Comparison of ENCODE assay signal across 11 mouse cellular contexts in genomic region chr2:157068701-157069354, GRCm38 (mm10). TPM values are rescaled to one million over a fixed set of nuclear protein-coding genes. Genes with fewer than 3 reads are reported as not detected.
A peak's percentile ranks its signal among the peaks of the same experiment; 100 is the strongest.
DNase-seq lines count a peak whose midpoint lies in the region; ATAC-seq and TF ChIP-seq lines count a peak whose summit lies in the region.
"Had no signal": no experiment of that assay in that cellular context is flagged by ENCODE, and none has a peak within 500 bp of the region (broad histone marks: within the 10 kb centered on the region; RNA-seq: fewer than 3 reads in every experiment).

No protein-coding gene starts in this region.

- WGBS in kidney, postnatal 0 days = 54% methylated on average over 14 of the region's 14 CpGs
- 43% methylated on average over 14 of the region's 14 CpGs for WGBS in forebrain, postnatal 0 days
- WGBS in midbrain, embryonic 15.5 days = 48% methylated on average over 14 of the region's 14 CpGs

- no peaks in the 10 kb centered on the region for H3K36me3 ChIP-seq in kidney, postnatal 0 days (ENCODE audit: insufficient read depth, low read length)
- peaks cover 16% of the 10 kb centered on the region; the same call in 1 of the 2 replicates for H3K36me3 ChIP-seq in forebrain, postnatal 0 days (ENCODE audit: insufficient read depth)
- no peaks in the 10 kb centered on the region for H3K36me3 ChIP-seq in midbrain, embryonic 15.5 days (replicated peaks)

- no peaks in the 10 kb centered on the region for H3K27me3 ChIP-seq in kidney, postnatal 0 days (ENCODE audit: insufficient read depth, low read length)
- no peaks in the 10 kb centered on the region for H3K27me3 ChIP-seq in forebrain, postnatal 0 days (ENCODE audit: insufficient read depth, low read length)
- H3K27me3 ChIP-seq in midbrain, embryonic 15.5 days (replicated peaks) = no peaks in the 10 kb centered on the region
- H3K27me3 ChIP-seq: megakaryocyte, embryonic 14.5 days had no signal

- 0 out of 2 replicates have a peak overlapping the region, but pooled peaks have one; percentile 23 for H3K9ac ChIP-seq in kidney, postnatal 0 days (ENCODE audit: low read depth, low read length)
- H3K9ac ChIP-seq in forebrain, postnatal 0 days = no peak overlapping the region
- no peak overlapping the region for H3K9ac ChIP-seq in midbrain, embryonic 15.5 days

- no peak for TF ChIP-seq CTCF in kidney, postnatal 0 days (IDR thresholded peaks at IDR 0.05; ENCODE audit: low read depth)
- no peak for TF ChIP-seq CTCF in forebrain, postnatal 0 days (IDR thresholded peaks at IDR 0.05; ENCODE audit: low read depth)

- ATAC-seq in kidney, postnatal 0 days (replicated peaks; ENCODE audit: low FRiP score, low read depth) = no peak
- peak; percentile 0; the same call in 1 of the 2 replicates for ATAC-seq in forebrain, postnatal 0 days
- ATAC-seq in midbrain, embryonic 15.5 days (replicated peaks) = no peak

- no peaks in the 10 kb centered on the region for H3K9me3 ChIP-seq in kidney, postnatal 0 days (replicated peaks; ENCODE audit: low read length)
- no peaks in the 10 kb centered on the region for H3K9me3 ChIP-seq in forebrain, postnatal 0 days (ENCODE audit: low read length)
- H3K9me3 ChIP-seq in midbrain, embryonic 15.5 days = no peaks in the 10 kb centered on the region
- H3K9me3 ChIP-seq: megakaryocyte, embryonic 14.5 days had no signal

- H3K27ac ChIP-seq in kidney, postnatal 0 days = peak overlapping the region; percentile 68; the same call in 1 of the 2 replicates
- H3K27ac ChIP-seq in forebrain, postnatal 0 days (ENCODE audit: low read depth, low read length) = peak overlapping the region; percentile 62; the same call in 1 of the 2 replicates
- peak overlapping the region; percentile 63 for H3K27ac ChIP-seq in midbrain, embryonic 15.5 days

- no peak for DNase-seq in kidney, postnatal 0 days (ENCODE audit: low spot score)
- DNase-seq in kidney, adult 11 months = no peak
- peak; percentile 75 to 79 for DNase-seq in cerebellum, postnatal 10 days
- no peak for DNase-seq in forebrain, postnatal 0 days
- no peak for DNase-seq in Muller cell, postnatal 12 days (ENCODE audit: inconsistent ontology term)
- no peak for DNase-seq in right cerebral cortex, postnatal 25 days
- no peak for DNase-seq in right cerebral cortex, adult 18-20 months
- DNase-seq: thymus, postnatal 25 days had no signal

- no peak overlapping the region for H3K4me2 ChIP-seq in kidney, postnatal 0 days (ENCODE audit: low read length)
- no peak overlapping the region for H3K4me2 ChIP-seq in forebrain, postnatal 0 days (ENCODE audit: low read depth)
- H3K4me2 ChIP-seq in midbrain, embryonic 15.5 days = peak overlapping the region; percentile 15; the same call in 1 of the 2 replicates

- peaks cover 40% of the 10 kb centered on the region for H3K4me1 ChIP-seq in kidney, postnatal 0 days (replicated peaks; ENCODE audit: insufficient read depth, low read length)
- H3K4me1 ChIP-seq in forebrain, postnatal 0 days (ENCODE audit: insufficient read depth) = peaks cover 36% of the 10 kb centered on the region
- peaks cover 91% of the 10 kb centered on the region for H3K4me1 ChIP-seq in midbrain, embryonic 15.5 days

- no peak overlapping the region for H3K4me3 ChIP-seq in kidney, postnatal 0 days (replicated peaks; ENCODE audit: low read depth, low read length)
- H3K4me3 ChIP-seq in forebrain, postnatal 0 days (ENCODE audit: low read depth, low read length) = no peak overlapping the region
- H3K4me3 ChIP-seq in midbrain, embryonic 15.5 days = no peak overlapping the region

RNA-seq across cellular contexts. Expression of gene Soga1, which starts 10.2 kb away (rescaled TPM):
- 1.3 and 1.8 TPM in 2 replicates for polyA plus RNA-seq in kidney, postnatal 0 days (2015; fragmentation: Nextera tagmentation; extraction: Ambion mirVana)
- total RNA-seq in forebrain, postnatal 0 days (2014; rRNA removed) = 80.5 and 93.7 TPM in 2 replicates
- 3.1 and 3.9 TPM in 2 replicates for polyA plus RNA-seq in forebrain, postnatal 0 days (2015; fragmentation: Nextera tagmentation; extraction: Ambion mirVana)
- 6.8 and 7.1 TPM in 2 replicates for polyA plus RNA-seq in midbrain, embryonic 15.5 days (2015; fragmentation: Nextera tagmentation; extraction: Ambion mirVana)

RNA-seq across cellular contexts. Expression of gene Tldc2, which starts 18.0 kb away (rescaled TPM):
- polyA plus RNA-seq in kidney, postnatal 0 days (2015; fragmentation: Nextera tagmentation; extraction: Ambion mirVana) = 2.2 and 2.5 TPM in 2 replicates
- total RNA-seq in forebrain, postnatal 0 days (2014; rRNA removed) = not detected in 2 replicates
- polyA plus RNA-seq in forebrain, postnatal 0 days (2015; fragmentation: Nextera tagmentation; extraction: Ambion mirVana) = not detected in 2 replicates
- polyA plus RNA-seq in midbrain, embryonic 15.5 days (2015; fragmentation: Nextera tagmentation; extraction: Ambion mirVana) = not detected in 2 replicates
- total RNA-seq: gastrocnemius, postnatal 14 days had no signal

Comparison
In these comparisons a context has a peak if more than half of its experiments do, and no peak if none do; other contexts are left out.
1. DNase-seq: peak in cerebellum, postnatal 10 days (2 of 2); none in kidney, postnatal 0 days (single experiment), kidney, adult 11 months (single experiment), forebrain, postnatal 0 days (single experiment), Muller cell, postnatal 12 days (single experiment), right cerebral cortex, postnatal 25 days (single experiment) and right cerebral cortex, adult 18-20 months (single experiment).
2. Peak in every context shown above with its lines, with median percentiles within 50 percentile points of each other: H3K27ac ChIP-seq.